Mouse (Mus musculus): ENCODE measurements around the gene Zfp941. TPM values are rescaled to one million over a fixed set of nuclear protein-coding genes. Genes with fewer than 3 reads are reported as not detected.

Gene Zfp941
- total RNA-seq, 2 experiments from 2014 or later: 29.1 to 31.2 TPM

DNA sequence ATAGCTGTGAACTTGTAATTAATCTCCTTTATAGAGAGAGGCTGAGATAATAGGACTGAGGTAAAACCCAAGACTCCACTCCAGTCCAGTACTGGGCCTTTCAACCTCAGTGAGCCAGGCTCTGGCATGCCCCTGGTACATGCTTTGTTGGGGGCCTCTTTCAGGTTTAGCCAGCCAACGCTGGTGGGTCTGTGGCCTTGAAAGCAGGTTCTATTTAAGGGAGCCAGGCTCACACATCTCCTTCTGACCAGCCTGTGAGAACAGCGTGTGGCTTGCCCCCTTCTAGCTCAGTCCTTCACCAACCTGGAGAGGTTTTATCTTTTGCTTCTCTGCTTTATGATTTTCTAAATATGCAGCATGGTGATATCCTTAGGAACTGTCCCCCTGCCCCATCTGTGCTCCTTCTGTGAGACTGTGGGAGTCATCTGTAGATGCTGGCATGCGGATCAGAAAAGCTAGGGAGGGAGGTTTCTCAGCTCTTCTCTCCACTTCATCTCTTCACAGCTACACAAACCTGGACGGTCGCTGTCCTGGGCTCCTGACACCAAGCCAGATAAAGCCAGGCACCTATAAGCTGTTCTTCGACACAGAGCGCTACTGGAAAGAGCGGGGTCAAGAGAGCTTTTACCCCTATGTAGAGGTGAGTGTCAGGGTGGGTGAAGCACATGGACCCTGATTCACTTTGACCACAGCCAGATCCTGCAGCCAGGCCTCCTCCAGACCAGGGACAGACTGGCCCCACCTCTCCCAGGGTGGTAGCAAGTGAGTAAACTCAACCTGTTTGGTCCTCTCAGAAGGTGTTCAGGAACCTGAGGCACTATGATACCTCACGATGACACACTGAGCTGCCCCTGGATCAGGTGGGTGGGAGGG, 14.5 kb upstream of the Zfp941 start:
- TF ChIP-seq CTCF (IDR thresholded peaks at IDR 0.05): no peak
- intact Hi-C loops (cut with DNase I): no loop called here
- DNase-seq (ENCODE audit: extremely low spot score in 1 of 2, low spot score in 2 of 2): no peak

DNA sequence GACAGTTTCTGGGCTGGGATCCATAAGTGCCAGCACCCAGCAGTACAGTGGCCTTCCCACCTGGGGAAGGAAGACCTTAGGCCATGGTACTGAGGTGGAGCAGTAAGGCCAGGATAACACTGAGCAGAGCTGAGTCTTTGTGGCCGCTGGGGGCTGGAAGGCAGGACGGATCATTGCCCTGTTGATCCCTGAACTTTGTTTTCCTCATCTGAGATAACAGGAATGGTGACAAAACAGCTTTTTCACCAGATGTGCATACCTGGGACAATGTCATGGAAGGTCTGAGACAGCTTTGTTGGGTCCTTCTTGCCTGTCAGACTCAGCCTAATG, 13.7 kb upstream of the Zfp941 start:
- peak overlapping the region; percentile 77 for H3K27ac ChIP-seq
- no peak for DNase-seq (ENCODE audit: extremely low spot score in 1 of 2, low spot score in 2 of 2)
- intact Hi-C loops (cut with DNase I): no loop called here
- no peak overlapping the region for H3K4me3 ChIP-seq
- TF ChIP-seq CTCF (IDR thresholded peaks at IDR 0.05): no peak

More for the DNA sequence above, 14.5 kb upstream of the Zfp941 start:
- Histone ChIP-seq H3K27ac (peak overlapping the region; percentile 77), H3K4me3 (no peak overlapping the region)

DNA sequence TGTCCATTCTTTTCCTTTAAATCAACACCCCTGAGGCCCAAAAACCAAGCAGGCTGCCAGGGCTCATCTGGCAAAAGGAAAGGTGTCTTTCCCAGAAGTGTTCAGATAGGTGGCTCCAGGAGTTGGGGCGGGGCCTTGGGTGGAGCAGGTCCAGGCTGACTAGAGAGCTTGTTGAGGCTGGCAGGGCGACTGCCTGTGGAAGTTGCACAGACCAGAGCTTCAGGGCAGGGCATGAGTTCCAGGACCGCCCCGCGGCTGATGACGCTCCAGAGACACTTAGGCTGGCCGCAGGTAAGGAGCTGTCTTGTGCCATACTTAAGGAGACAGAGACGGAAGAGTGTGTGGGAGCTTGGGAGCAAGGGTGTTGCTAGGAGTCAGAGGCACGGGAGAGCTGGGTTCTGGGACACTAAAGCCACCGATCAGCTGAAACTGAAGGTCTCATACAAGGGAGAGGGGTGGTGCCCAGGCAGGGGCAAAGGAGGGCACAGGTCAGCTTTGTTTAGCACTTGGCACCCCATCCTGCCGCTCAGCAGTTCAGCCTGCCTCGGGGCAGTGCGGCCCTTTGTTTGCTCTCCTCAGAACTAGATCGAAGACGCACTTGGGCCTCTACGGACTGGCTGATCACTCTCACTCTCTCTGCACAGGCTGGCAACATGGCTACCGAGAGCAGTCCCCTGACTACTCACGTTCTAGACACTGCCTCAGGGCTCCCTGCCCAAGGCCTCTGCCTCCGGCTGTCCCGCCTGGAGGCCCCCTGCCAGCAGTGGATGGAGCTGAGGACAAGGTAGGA, 13.2 kb upstream of the Zfp941 start, which contains the start of gene Urah:
Gene Urah, plus strand, starts transcription at position 51 of the 790 bp plus-strand sequence.
- Histone ChIP-seq H3K27ac (peak within 1 kb of the TSS; percentile 77), H3K4me3 (no peak within 1 kb of the TSS)
- TF ChIP-seq CTCF (IDR thresholded peaks at IDR 0.05): no peak
- DNase-seq (ENCODE audit: extremely low spot score in 1 of 2, low spot score in 2 of 2): no peak
- intact Hi-C loops (cut with DNase I): no loop called here

DNA sequence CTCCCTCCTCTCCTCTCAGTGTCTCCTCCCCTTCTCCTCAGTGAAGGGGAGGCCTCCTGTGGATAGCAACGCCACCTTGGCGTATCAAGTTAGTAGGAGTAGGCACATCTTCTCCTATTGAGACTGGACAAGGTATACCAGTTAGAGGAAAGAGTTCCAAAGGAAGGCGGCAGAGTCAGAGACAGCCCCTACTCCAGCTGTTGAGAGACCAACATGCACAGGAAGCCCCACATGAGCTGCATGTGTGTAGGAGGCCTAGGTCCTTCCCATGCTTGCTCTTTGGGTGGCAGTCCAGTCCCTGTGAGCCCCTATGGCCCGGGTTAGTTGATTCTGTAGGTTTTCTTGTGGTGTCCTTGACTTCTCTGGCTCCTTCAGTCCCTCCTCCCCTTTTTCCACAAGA, 11.4 kb upstream of the Zfp941 start:
- no peak for DNase-seq (ENCODE audit: extremely low spot score in 1 of 2, low spot score in 2 of 2)
- TF ChIP-seq CTCF (IDR thresholded peaks at IDR 0.05): no peak
- no peak overlapping the region for H3K27ac ChIP-seq
- intact Hi-C loops (cut with DNase I): no loop called here
- no peak overlapping the region for H3K4me3 ChIP-seq

DNA sequence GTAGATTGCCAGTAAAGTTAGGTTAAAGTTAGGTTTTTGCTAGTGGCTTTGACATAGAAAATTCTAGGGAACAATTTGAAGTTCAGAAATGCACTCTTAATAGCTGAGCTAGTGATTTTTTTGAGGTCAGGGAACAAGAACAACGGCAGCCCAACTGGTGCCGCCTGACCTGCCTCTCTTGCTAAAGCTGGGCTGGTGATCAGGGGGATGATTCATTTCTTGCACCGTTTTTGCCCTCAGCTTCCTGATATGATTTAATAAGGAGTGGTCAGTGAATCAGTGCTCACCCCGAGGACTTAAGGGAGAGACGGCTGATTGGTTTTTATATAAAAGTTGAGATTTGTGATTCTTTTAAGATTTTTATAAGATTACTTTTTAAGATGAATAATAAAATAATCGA, 9.5 kb upstream of the Zfp941 start:
- no peak for TF ChIP-seq CTCF (IDR thresholded peaks at IDR 0.05)
- Histone ChIP-seq H3K27ac (no peak overlapping the region), H3K4me3 (no peak overlapping the region)
- intact Hi-C loops (cut with DNase I): no loop called here
- no peak for DNase-seq (ENCODE audit: extremely low spot score in 1 of 2, low spot score in 2 of 2)

GRCm38 (mm10) chr7:140828171-140828881, 6.3 kb upstream of the Zfp941 start:
- intact Hi-C loops (cut with DNase I): loop anchor here (2.0 kb wide), 4 partner anchors 350 to 748 kb away; partner anchors contain the start of gene Sprn

GRCm38 (mm10) chr7:140822731-140823130, 753 bp upstream of the Zfp941 start:
- no peak overlapping the region for H3K4me3 ChIP-seq
- intact Hi-C loops (cut with DNase I): no loop called here
- H3K27ac ChIP-seq: no peak overlapping the region; the same call in 1 of the 2 replicates
- TF ChIP-seq CTCF (IDR thresholded peaks at IDR 0.05): no peak
- no peak for DNase-seq (ENCODE audit: extremely low spot score in 1 of 2, low spot score in 2 of 2)

More at GRCm38 (mm10) chr7:140828171-140828881, 6.3 kb upstream of the Zfp941 start:
- peak; percentile 66 for TF ChIP-seq CTCF (IDR thresholded peaks at IDR 0.05)
- Histone ChIP-seq H3K4me3 (peak overlapping the region; percentile 21; the same call in 1 of the 2 replicates), H3K27ac (peak overlapping the region; percentile 84)
- peak; percentile 49 to 62 for DNase-seq (ENCODE audit: extremely low spot score in 1 of 2, low spot score in 2 of 2)

DNA sequence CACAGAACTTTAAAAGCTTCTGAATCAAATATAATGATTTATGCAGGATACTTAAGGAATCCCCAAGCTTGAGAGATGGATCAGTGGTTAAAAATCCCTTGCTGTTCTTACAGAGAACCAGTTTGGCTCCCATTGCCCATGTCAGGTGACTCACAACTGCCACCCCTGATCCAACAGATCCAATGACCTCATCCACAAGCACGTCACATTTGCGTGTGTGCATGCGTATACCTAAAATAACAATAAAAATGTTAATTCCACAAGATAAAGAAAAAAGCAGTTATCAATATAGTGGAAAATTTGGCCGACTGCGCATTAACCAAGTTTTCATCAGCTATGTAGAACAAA, 699 bp downstream of the Zfp941 start:
- TF ChIP-seq CTCF (IDR thresholded peaks at IDR 0.05): no peak
- Histone ChIP-seq H3K27ac (peak overlapping the region; percentile 93), H3K4me3 (peak overlapping the region; percentile 49)
- DNase-seq (ENCODE audit: extremely low spot score in 1 of 2, low spot score in 2 of 2): no peak
- intact Hi-C loops (cut with DNase I): no loop called here

DNA sequence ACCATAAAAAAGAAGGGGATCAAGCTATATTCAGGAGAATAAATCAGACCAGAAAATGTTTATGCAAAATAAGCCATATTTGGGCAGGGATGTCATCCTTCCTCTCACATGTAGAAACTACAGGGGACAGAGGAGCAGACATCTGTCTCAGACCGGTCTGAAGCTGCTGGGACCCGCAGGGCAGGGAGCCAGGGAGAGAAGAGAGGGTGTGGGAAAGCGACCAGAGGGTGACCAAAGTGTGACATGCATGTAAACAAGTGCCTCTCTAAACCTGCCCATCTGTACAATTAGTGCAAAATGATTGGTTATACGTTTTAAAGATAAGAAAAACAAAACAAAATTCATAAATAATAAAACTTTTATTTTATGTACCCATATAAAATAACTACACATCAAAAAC, 1.8 kb downstream of the Zfp941 start:
- intact Hi-C loops (cut with DNase I): no loop called here
- Histone ChIP-seq H3K27ac (no peak overlapping the region), H3K4me3 (no peak overlapping the region)
- TF ChIP-seq CTCF (IDR thresholded peaks at IDR 0.05): no peak
- DNase-seq (ENCODE audit: extremely low spot score in 1 of 2, low spot score in 2 of 2): no peak

- Histone ChIP-seq H3K27ac (no peak overlapping the region), H3K4me3 (no peak overlapping the region)
- TF ChIP-seq CTCF (IDR thresholded peaks at IDR 0.05): no peak
- intact Hi-C loops (cut with DNase I): no loop called here
- DNase-seq (ENCODE audit: extremely low spot score in 1 of 2, low spot score in 2 of 2): no peak
These were observed 9.1 kb downstream of the Zfp941 start for GRCm38 (mm10) chr7:140812850-140813249.

DNA sequence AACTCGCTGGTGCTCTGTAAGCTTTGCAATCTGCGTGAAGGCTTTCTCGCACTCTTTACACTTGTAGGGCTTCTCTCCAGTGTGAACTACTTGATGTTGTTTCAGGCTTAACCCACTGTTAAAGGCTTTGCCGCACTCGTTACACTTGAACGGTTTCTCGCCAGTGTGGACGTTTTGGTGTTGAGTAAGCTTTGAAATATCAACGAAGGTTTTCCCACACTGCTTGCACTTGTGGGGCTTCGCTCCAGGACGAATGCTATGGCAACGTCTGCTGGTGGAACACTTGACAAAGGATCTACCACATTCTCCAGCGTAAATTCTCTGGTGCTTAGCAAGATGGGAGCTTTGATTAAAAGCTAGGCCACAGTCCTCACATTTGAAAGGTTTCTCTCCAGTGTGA, 10.3 kb downstream of the Zfp941 start:
- DNase-seq (ENCODE audit: extremely low spot score in 1 of 2, low spot score in 2 of 2): no peak
- H3K4me3 ChIP-seq: no peak overlapping the region
- TF ChIP-seq CTCF (IDR thresholded peaks at IDR 0.05): no peak
- peak overlapping the region; percentile 40; the same call in 1 of the 2 replicates for H3K27ac ChIP-seq
- intact Hi-C loops (cut with DNase I): no loop called here

GRCm38 (mm10) chr7:140810496-140810895, 11.5 kb downstream of the Zfp941 start:
- peak; percentile 23; the same call in 1 of the 2 replicates for TF ChIP-seq CTCF (IDR thresholded peaks at IDR 0.05)
- Histone ChIP-seq H3K27ac (no peak overlapping the region), H3K4me3 (no peak overlapping the region)
- intact Hi-C loops (cut with DNase I): no loop called here
- DNase-seq (ENCODE audit: extremely low spot score in 1 of 2, low spot score in 2 of 2): no peak
